Mouse (Mus musculus) brown adipose tissue, adult 24 weeks (tissue): ENCODE measurements around the gene Mlst8. TPM values are rescaled to one million over a fixed set of nuclear protein-coding genes. Genes with fewer than 3 reads are reported as not detected.
A peak's percentile ranks its signal among the peaks of the same experiment; 100 is the strongest.
"Not testable (repeated sequence)": the region's sequence is repeated elsewhere in the genome, so short reads cannot be mapped to it uniquely, and the experiment has no call there.

Experiments
- H3K27ac ChIP-seq: fragments of 200-500 bp; replicated peaks from 2 replicates; pipeline ENCODE4 v1.5.1; 2012; ENCODE audit warnings: low read depth, mild to moderate bottlenecking, low read length
- H3K4me1 ChIP-seq: fragments of 200-500 bp; 2 replicates; pipeline ENCODE4 v1.6.1; 2012; ENCODE audit warnings: low read length, mixed read lengths; ENCODE audit not compliant: control insufficient read depth, insufficient read depth, insufficient read length
- H3K4me3 ChIP-seq: fragments of 200-500 bp; 2 replicates; pipeline ENCODE4 v1.5.1; 2012; ENCODE audit warnings: low read depth, mild to moderate bottlenecking, low read length, moderate library complexity; ENCODE audit not compliant: insufficient read depth
- polyA plus RNA-seq: library from polyadenylated mRNA; stranded (reverse); fragments of >200 nt; gene quantifications from 2 replicates; pipeline ENCODE4 v1.2.4, GENCODE M21; 2012; ENCODE audit not compliant: missing spikeins, insufficient read depth, insufficient read length

Mlst8 gene
- polyA plus RNA-seq, 1 experiment: 9.8 TPM

GRCm38 (mm10) chr17:24429201-24429983 is 49.5 kb downstream of the Mlst8 start:
- Histone ChIP-seq H3K27ac (peak overlapping the region; percentile 89), H3K4me3 (peak overlapping the region; percentile 43), H3K4me1 (peaks cover 7% of the 10 kb centered on the region; the same call in 1 of the 2 replicates)

- H3K4me1 ChIP-seq: peaks cover 7% of the 10 kb centered on the region; the same call in 1 of the 2 replicates
- H3K27ac ChIP-seq: peak overlapping the region; percentile 89
- peak overlapping the region; percentile 91 for H3K4me3 ChIP-seq
These were observed 51.7 kb downstream of the Mlst8 start for GRCm38 (mm10) chr17:24427170-24427557.

GRCm38 (mm10) chr17:24426471-24427169 is 52.3 kb downstream of the Mlst8 start, which contains the start of gene Eci1:
TSS of gene Eci1 (plus strand) at chr17:24426641.
- peak within 1 kb of the TSS; percentile 91 for H3K4me3 ChIP-seq
- H3K27ac ChIP-seq: peak within 1 kb of the TSS; percentile 89
- peaks cover 7% of the 10 kb centered on the region; the same call in 1 of the 2 replicates for H3K4me1 ChIP-seq

- peaks cover 7% of the 10 kb centered on the region; the same call in 1 of the 2 replicates for H3K4me1 ChIP-seq
- no peak overlapping the region for H3K27ac ChIP-seq
- no peak overlapping the region for H3K4me3 ChIP-seq
These were observed 53.0 kb downstream of the Mlst8 start for GRCm38 (mm10) chr17:24425905-24426304.

- H3K4me1 ChIP-seq, H3K27ac ChIP-seq, H3K4me3 ChIP-seq: not testable (repeated sequence)
These were observed 53.6 kb downstream of the Mlst8 start for GRCm38 (mm10) chr17:24425326-24425725.

- Histone ChIP-seq H3K4me1 (no peaks in the 10 kb centered on the region), H3K4me3 (no peak overlapping the region), H3K27ac (no peak overlapping the region)
These were observed 54.4 kb downstream of the Mlst8 start for GRCm38 (mm10) chr17:24424489-24424888.

Other genes with a start within 250 kb of the Mlst8 start
- 0.79 TPM in 1 of 2 replicates, not detected in the other for gene Ccnf, start 227.6 kb downstream of the Mlst8 start, polyA plus RNA-seq
- not detected in 2 replicates for gene Abca17, start 128.0 kb downstream of the Mlst8 start, polyA plus RNA-seq
- gene Abca3, start 127.1 kb downstream of the Mlst8 start, polyA plus RNA-seq: 6.7 and 8.3 TPM in 2 replicates
- gene Rnps1, start 64.5 kb downstream of the Mlst8 start, polyA plus RNA-seq: 44.3 and 47.2 TPM in 2 replicates
- gene Eci1, start 52.4 kb downstream of the Mlst8 start, polyA plus RNA-seq: 1,121 and 1,239 TPM in 2 replicates
- not detected in 2 replicates for gene Dnase1l2, start 36.0 kb downstream of the Mlst8 start, polyA plus RNA-seq
- gene E4f1, start 8.8 kb downstream of the Mlst8 start, polyA plus RNA-seq: 6.9 and 7.0 TPM in 2 replicates
- gene Pgp, start 8.7 kb downstream of the Mlst8 start, polyA plus RNA-seq: 40.0 and 47.3 TPM in 2 replicates
- gene Bricd5, start 5.2 kb downstream of the Mlst8 start, polyA plus RNA-seq: not detected in 2 replicates
- not detected in 2 replicates for gene Caskin1, start 9.5 kb upstream of the Mlst8 start, polyA plus RNA-seq
- 32.1 and 42.0 TPM in 2 replicates for gene Traf7, start 48.9 kb upstream of the Mlst8 start, polyA plus RNA-seq
- not detected in 2 replicates for gene Rab26, start 55.1 kb upstream of the Mlst8 start, polyA plus RNA-seq
- 8.2 and 10.1 TPM in 2 replicates for gene Pkd1, start 70.8 kb upstream of the Mlst8 start, polyA plus RNA-seq
- 67.6 and 69.2 TPM in 2 replicates for gene Tsc2, start 153.6 kb upstream of the Mlst8 start, polyA plus RNA-seq
- gene Nthl1, start 153.6 kb upstream of the Mlst8 start, polyA plus RNA-seq: 3.4 and 7.7 TPM in 2 replicates
- 20.1 and 32.2 TPM in 2 replicates for gene Slc9a3r2, start 171.2 kb upstream of the Mlst8 start, polyA plus RNA-seq
- not detected in 2 replicates for gene Npw, start 179.4 kb upstream of the Mlst8 start, polyA plus RNA-seq
- gene Zfp598, start 190.6 kb upstream of the Mlst8 start, polyA plus RNA-seq: 9.2 and 10.0 TPM in 2 replicates
- not detected in 2 replicates for gene Syngr3, start 210.9 kb upstream of the Mlst8 start, polyA plus RNA-seq
- gene Gfer, start 217.1 kb upstream of the Mlst8 start, polyA plus RNA-seq: 32.8 and 36.9 TPM in 2 replicates
- 1.1 TPM in 1 of 2 replicates, not detected in the other for gene Noxo1, start 217.2 kb upstream of the Mlst8 start, polyA plus RNA-seq
- gene Tbl3, start 228.6 kb upstream of the Mlst8 start, polyA plus RNA-seq: 19.9 TPM in 2 replicates
- not detected in 2 replicates for gene Rnf151, start 239.0 kb upstream of the Mlst8 start, polyA plus RNA-seq
- gene Rps2, start 239.0 kb upstream of the Mlst8 start, polyA plus RNA-seq: 608 and 619 TPM in 2 replicates
- gene Ndufb10, start 245.4 kb upstream of the Mlst8 start, polyA plus RNA-seq: 1,098 and 1,103 TPM in 2 replicates
- 4.8 and 10.7 TPM in 2 replicates for gene Rpl3l, start 248.7 kb upstream of the Mlst8 start, polyA plus RNA-seq